Mouse (Mus musculus) kidney, embryonic 15.5 days (tissue): ENCODE measurements around the gene Dohh. TPM values are rescaled to one million over a fixed set of nuclear protein-coding genes. Genes with fewer than 3 reads are reported as not detected.
A peak's percentile ranks its signal among the peaks of the same experiment; 100 is the strongest.

Source experiments
- ATAC-seq: fragments of 200-750 bp; cut with Nextera tagmentation; replicated peaks from 2 replicates; pipeline ENCODE4 v1.8.0; 2017; ENCODE audit warnings: moderate TSS enrichment; ENCODE audit not compliant: low FRiP score
- H3K27ac ChIP-seq: fragments of 300-500 bp; sonication (generic); 2 replicates; pipeline ENCODE4 v1.5.1; 2015; ENCODE audit warnings: mild to moderate bottlenecking, inconsistent platforms
- H3K27me3 ChIP-seq: fragments of 300-500 bp; sonication (generic); 2 replicates; pipeline ENCODE4 v1.6.1; 2015; ENCODE audit warnings: inconsistent platforms
- H3K36me3 ChIP-seq: fragments of 300-500 bp; sonication (generic); 2 replicates; pipeline ENCODE4 v1.6.1; 2015; ENCODE audit warnings: inconsistent platforms
- H3K4me1 ChIP-seq: fragments of 300-500 bp; sonication (generic); 2 replicates; pipeline ENCODE4 v1.6.1; 2015; ENCODE audit warnings: inconsistent platforms
- H3K4me2 ChIP-seq: fragments of 300-500 bp; sonication (generic); 2 replicates; pipeline ENCODE4 v1.6.1; 2015; ENCODE audit warnings: moderate library complexity, mild to moderate bottlenecking, inconsistent platforms
- H3K4me3 ChIP-seq: fragments of 300-500 bp; sonication (generic); replicated peaks from 2 replicates; pipeline ENCODE4 v1.5.1; 2015; ENCODE audit warnings: mild to moderate bottlenecking, inconsistent platforms
- H3K9ac ChIP-seq: fragments of 300-500 bp; sonication (generic); 2 replicates; pipeline ENCODE4 v1.6.1; 2015; ENCODE audit warnings: mild to moderate bottlenecking, inconsistent platforms
- H3K9me3 ChIP-seq: fragments of 300-500 bp; sonication (generic); replicated peaks from 2 replicates; pipeline ENCODE4 v1.6.1; 2016; ENCODE audit warnings: inconsistent platforms
- WGBS: fragments of 180-500 bp; shearing (Covaris S2); methylation state at CpG from one replicate; pipeline ENCODE4 v1.1.7; 2015; ENCODE audit warnings: mixed read lengths; 5-methylcytosine and 5-hydroxymethylcytosine counted together
- polyA plus RNA-seq: library from polyadenylated mRNA; unstranded; fragments of >200 nt; fragmentation: Nextera tagmentation; extraction: Ambion mirVana; gene quantifications from 2 replicates; pipeline ENCODE4 v1.2.1, GENCODE M21; 2015

Gene Dohh
- polyA plus RNA-seq, 1 experiment from 2014 or later, result 82.2 TPM

DNA sequence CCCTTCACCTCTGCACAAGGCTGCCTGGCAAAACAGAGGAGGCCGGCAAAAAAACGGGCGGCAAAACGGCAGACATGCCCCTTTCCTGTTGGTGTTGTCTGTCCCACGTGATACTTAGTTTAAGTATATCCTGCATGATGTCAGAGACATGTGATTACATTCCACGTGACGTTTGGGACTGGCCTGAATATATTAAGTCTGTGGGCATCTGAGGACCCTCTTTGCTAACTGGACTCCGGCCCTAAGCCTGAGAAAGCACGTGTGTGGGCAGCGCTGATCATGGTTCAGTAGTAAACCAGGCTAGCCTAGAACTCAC, 16.9 kb downstream of the Dohh start:
- Histone ChIP-seq H3K36me3 (peaks cover 60% of the 10 kb centered on the region), H3K27me3 (no peaks in the 10 kb centered on the region), H3K4me2 (peak overlapping the region; percentile 50; the same call in 1 of the 2 replicates), H3K4me3 (0 out of 2 replicates have a peak overlapping the region, but pooled peaks have one; percentile 27), H3K9ac (no peak overlapping the region), H3K4me1 (peaks cover 71% of the 10 kb centered on the region), H3K9me3 (no peaks in the 10 kb centered on the region), H3K27ac (peak overlapping the region; percentile 96)
- 33% methylated on average over 10 of the region's 10 CpGs for WGBS
- peak; percentile 0; the same call in 1 of the 2 replicates for ATAC-seq

DNA sequence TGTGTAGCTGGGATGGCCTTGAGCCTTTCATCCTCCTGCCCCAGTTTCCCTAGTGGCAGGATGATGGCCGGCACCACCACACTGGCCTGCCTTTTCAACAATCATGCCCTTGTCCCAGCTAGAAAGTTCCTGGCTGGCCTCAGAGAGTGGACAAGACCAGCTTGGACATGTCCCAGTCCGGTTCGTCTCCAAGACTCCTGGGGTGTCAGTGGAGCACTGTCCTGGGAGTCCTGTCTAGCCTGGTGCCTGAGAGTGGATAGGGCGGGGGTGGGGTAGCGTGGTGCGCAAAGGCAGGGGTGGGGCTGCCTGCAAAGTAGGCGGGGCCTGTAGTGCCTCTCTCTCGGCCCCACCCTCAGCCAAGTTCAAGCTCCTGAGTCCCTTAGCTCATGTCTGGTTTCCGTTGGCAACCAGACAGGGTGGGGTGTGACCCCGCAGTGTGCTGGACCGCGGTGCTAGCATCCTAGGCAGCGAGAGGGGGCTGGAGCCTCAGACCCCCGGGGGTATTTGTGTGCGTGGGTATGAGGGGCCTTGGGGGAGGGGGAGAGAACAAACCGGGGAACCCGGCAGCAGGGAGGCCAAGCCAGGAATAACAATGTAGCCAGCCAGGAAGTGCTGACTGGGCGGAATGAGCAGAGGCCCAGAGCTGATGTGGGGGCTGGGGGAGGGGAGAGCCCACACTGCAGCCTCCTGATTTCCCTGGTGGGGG, 17.4 kb downstream of the Dohh start:
- Histone ChIP-seq H3K9ac (no peak overlapping the region), H3K9me3 (no peaks in the 10 kb centered on the region), H3K4me3 (peak overlapping the region; percentile 27), H3K36me3 (peaks cover 65% of the 10 kb centered on the region), H3K4me1 (peaks cover 70% of the 10 kb centered on the region), H3K27ac (peak overlapping the region; percentile 96), H3K4me2 (peak overlapping the region; percentile 50), H3K27me3 (no peaks in the 10 kb centered on the region)
- ATAC-seq, result peak; percentile 83
- 9% methylated on average over 18 of the region's 18 CpGs for WGBS

DNA sequence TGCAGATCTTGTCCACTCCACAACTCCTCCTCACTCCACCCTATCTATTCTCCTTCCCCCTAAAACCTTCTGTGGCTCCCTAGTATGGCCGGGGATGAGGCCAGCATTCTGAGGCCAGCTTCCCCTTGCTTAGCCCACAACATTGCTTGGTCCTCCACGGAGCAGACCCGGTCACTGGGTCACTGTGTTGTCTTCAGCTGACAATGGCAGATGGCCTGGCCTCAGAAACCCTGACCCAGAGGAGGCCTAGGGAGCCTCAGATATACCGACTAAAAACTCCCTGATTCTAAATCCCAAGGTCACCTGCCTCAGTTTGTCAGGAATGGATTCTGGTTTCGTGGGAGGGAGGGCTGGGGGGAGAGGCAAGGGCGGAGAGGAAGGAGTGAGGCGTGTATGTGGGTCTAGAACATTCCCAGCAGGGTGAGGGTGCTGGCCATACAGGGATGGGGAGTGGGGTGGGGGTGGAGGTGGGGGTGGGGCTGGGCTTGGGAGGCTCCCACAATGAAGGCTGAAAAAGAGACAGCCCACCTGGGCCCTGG, 18.1 kb downstream of the Dohh start:
- no peaks in the 10 kb centered on the region for H3K9me3 ChIP-seq
- no peaks in the 10 kb centered on the region for H3K27me3 ChIP-seq
- peak overlapping the region; percentile 50 for H3K4me2 ChIP-seq
- peaks cover 72% of the 10 kb centered on the region for H3K36me3 ChIP-seq
- 13% methylated on average over 7 of the region's 7 CpGs for WGBS
- H3K9ac ChIP-seq, result no peak overlapping the region
- H3K27ac ChIP-seq, result peak overlapping the region; percentile 96
- peaks cover 73% of the 10 kb centered on the region for H3K4me1 ChIP-seq
- peak overlapping the region; percentile 27 for H3K4me3 ChIP-seq
- no peak; the same call in 1 of the 2 replicates for ATAC-seq

DNA sequence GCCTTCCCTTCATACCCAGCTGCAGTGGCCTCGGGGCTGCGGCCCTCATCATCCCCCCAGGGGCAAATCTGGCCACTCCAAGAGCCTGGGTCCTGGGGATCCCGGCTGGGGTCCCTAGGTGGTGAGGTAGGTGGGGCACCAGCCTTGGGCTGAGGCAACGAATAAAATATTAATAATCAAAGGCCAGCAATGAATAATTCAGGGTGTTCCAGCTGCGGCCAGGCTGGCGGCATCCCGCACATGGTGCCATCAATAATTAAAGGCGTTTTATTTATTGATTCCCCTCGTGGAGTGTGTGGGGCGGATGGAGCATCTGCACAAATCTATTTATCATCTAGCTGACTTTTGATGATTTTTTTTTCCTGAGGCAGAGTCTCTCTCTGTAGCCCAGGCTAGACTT, 19.3 kb downstream of the Dohh start:
- Histone ChIP-seq H3K36me3 (peaks cover 71% of the 10 kb centered on the region), H3K4me3 (no peak overlapping the region), H3K9me3 (no peaks in the 10 kb centered on the region), H3K4me2 (no peak overlapping the region), H3K27ac (peak overlapping the region; percentile 96), H3K9ac (no peak overlapping the region; the same call in 1 of the 2 replicates), H3K27me3 (no peaks in the 10 kb centered on the region), H3K4me1 (peaks cover 81% of the 10 kb centered on the region)
- WGBS, result 68% methylated on average over 10 of the region's 10 CpGs
- no peak for ATAC-seq

DNA sequence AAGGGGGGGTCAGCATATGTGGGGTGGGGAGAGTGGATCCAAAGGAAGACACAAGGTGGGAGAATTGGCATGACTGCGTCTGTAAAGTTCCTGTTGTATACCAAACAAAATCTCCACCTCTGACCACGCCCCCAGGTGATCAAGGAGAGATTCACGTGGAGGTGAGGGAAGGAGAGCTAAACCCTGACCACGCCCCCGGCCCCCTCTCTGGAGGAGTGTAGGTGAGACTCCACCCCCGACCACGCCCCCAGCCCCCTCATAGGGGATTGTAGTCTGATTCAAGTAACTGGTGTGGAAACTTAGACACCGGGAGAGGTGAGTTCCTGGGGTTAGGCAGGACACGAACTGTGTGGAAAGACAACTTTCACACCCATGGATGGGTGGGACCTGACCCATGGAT, 19.9 kb downstream of the Dohh start:
- no peak overlapping the region for H3K4me2 ChIP-seq
- no peaks in the 10 kb centered on the region for H3K27me3 ChIP-seq
- no peak overlapping the region for H3K4me3 ChIP-seq
- ATAC-seq, result no peak
- no peak overlapping the region for H3K9ac ChIP-seq
- H3K27ac ChIP-seq, result peak overlapping the region; percentile 96; the same call in 1 of the 2 replicates
- peaks cover 87% of the 10 kb centered on the region for H3K4me1 ChIP-seq
- WGBS, result 25% methylated on average over 9 of the region's 9 CpGs
- peaks cover 72% of the 10 kb centered on the region for H3K36me3 ChIP-seq
- H3K9me3 ChIP-seq, result no peaks in the 10 kb centered on the region

DNA sequence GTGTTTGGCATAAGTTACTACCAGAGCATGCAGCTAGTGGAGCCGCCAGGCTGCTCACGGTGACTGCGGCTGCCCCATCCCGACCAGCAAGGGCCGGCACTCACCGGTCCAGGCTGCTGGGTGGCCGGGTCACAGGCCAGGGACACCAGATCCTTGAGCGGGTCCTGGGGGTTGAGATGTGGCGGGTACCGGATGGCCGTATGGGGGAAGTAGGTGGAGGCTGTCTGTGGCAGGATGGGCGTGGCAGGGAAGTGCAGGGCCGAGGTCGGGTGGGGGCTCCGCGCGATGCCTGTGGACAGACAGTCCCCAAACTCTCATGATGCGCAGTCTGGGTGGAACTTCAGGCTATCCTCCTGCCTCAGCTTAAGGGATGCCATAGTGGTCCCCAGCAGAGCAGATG, 20.5 kb downstream of the Dohh start:
- H3K27ac ChIP-seq, result peak overlapping the region; percentile 48
- no peak overlapping the region for H3K4me2 ChIP-seq
- no peak overlapping the region for H3K9ac ChIP-seq
- H3K27me3 ChIP-seq, result no peaks in the 10 kb centered on the region
- H3K36me3 ChIP-seq, result peaks cover 66% of the 10 kb centered on the region
- H3K9me3 ChIP-seq, result no peaks in the 10 kb centered on the region
- no peak overlapping the region for H3K4me3 ChIP-seq
- ATAC-seq, result no peak
- H3K4me1 ChIP-seq, result peaks cover 92% of the 10 kb centered on the region
- 58% methylated on average over 18 of the region's 18 CpGs for WGBS

DNA sequence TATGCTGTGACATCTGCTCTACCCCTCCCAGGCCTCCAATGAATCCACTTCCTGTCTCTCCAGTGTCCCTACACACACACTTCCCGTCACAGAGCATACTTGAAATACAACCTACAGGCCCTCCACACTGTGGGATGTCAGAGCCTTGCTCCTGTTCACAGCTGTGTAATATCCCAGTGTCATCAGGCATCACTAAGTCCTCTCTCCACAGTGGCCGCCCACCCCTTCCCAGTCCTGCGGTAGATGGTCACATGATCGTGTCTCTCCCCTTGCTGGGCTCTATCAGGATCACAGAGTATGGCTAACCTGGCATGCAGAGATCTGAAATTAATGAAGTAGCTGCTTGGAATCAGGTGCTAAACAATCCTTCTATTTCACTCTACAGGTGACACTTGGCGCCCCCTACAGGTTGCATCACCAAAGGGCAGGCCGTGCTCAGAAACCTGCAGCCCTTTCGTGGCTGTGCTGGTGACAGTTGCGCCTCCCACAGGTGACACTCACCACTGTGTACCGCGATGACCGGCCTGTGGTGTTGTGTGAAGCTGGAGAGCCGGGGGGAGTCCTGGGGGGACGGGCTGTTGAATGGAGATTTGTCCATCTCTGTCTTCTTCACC, 21.5 kb downstream of the Dohh start:
- Histone ChIP-seq H3K9me3 (no peaks in the 10 kb centered on the region), H3K36me3 (peaks cover 59% of the 10 kb centered on the region), H3K4me3 (no peak overlapping the region), H3K9ac (no peak overlapping the region), H3K27me3 (no peaks in the 10 kb centered on the region), H3K4me2 (no peak overlapping the region), H3K4me1 (peaks cover 92% of the 10 kb centered on the region), H3K27ac (0 out of 2 replicates have a peak overlapping the region, but pooled peaks have one; percentile 2)
- WGBS, result 54% methylated on average over 13 of the region's 13 CpGs
- no peak for ATAC-seq

DNA sequence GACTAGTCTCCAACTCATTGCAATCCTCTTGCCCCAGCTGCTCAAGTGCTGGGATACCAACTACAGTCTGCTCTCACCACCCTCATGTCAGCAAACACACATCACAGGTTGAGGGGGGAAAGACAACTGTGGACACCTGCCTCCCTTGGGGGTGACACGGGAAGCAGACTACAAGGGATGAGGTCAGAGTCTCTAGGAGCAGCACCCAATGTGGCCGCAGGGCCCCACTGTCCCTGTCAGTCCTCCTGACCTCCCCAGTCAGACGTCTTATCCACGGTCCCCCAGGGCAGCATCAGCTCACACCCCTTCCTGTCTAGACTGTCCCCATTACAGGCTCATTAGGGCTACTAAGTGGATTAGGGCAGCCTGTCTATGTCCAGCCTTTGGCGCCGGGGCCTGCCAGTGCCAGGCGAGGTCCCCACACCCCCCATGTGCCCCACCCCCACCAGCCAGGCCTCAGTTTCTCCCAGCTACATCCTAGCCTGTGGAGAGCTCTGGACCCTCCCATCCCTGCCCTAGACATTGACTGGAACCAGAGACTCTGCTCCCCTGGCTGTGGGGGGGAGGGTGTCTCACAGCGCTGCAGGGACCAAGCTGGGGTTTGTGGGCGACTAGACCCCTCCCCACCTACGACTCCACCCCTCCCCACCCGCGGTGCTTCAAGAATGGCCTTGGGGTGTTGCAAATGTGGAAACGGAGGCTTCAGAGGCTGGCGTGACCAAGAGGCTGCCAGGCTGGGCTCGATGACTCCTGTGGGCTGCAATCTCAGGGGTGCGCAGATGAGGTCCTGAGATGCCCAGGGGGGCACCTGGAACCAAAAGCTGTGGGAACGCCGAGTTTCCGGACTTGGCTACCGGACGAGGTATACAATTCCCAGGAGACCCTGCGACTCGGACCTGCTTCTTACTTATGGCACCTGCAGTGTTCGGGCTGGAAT, 22.5 kb downstream of the Dohh start:
- Histone ChIP-seq H3K4me3 (peak overlapping the region; percentile 23), H3K4me1 (peaks cover 92% of the 10 kb centered on the region), H3K27ac (peak overlapping the region; percentile 45), H3K9ac (no peak overlapping the region), H3K36me3 (peaks cover 57% of the 10 kb centered on the region), H3K4me2 (peak overlapping the region; percentile 48), H3K27me3 (no peaks in the 10 kb centered on the region), H3K9me3 (no peaks in the 10 kb centered on the region)
- WGBS, result 38% methylated on average over 24 of the region's 24 CpGs
- no peak for ATAC-seq

DNA sequence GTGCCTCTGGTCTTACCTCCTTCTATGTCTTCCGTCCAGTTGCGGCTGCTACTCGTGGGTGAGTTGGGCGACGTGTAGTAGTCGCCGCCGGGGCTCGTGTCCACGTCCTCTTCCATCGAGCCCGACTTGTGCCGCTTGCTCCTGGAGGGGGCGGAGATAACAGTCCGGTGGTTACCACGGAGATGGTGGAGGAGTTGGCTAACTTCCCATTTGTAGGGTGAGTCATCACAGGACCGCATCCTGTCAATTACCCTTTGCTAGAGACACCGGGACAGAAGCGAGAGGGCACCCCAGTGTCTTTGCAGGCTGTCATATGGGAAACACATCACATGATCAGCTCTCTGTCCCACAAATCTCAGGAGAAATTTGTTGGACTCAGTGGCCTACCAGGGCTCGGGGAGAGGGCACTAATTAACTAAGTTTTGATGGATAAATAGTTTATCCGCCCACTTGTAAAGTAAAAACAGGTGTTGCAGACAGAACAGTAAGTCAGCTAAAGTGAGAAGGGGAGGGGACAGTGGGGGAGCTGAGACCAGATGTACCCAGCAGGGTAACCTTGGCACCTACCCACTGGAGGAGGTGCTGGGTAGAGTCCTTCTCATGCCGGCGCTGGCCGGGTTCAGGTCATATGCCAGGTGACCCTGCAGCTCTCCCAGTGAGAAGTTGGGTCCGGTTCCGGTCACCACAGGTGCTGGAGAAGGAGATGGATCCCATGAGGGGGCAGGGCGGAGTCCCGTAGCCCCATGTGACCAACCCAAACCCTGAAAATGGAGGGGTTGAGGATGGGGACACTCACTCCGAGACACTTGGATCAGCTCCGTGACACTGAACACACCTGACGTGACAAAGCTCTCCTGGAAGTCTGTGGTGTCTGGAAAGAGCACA, 23.6 kb downstream of the Dohh start:
- peak overlapping the region; percentile 84 for H3K27ac ChIP-seq
- no peak overlapping the region for H3K9ac ChIP-seq
- 25% methylated on average over 31 of the region's 31 CpGs for WGBS
- H3K27me3 ChIP-seq, result no peaks in the 10 kb centered on the region
- peak overlapping the region; percentile 23 for H3K4me3 ChIP-seq
- peaks cover 92% of the 10 kb centered on the region for H3K4me1 ChIP-seq
- ATAC-seq, result no peak; the same call in 1 of the 2 replicates
- H3K36me3 ChIP-seq, result peaks cover 57% of the 10 kb centered on the region
- peak overlapping the region; percentile 48 for H3K4me2 ChIP-seq
- no peaks in the 10 kb centered on the region for H3K9me3 ChIP-seq

DNA sequence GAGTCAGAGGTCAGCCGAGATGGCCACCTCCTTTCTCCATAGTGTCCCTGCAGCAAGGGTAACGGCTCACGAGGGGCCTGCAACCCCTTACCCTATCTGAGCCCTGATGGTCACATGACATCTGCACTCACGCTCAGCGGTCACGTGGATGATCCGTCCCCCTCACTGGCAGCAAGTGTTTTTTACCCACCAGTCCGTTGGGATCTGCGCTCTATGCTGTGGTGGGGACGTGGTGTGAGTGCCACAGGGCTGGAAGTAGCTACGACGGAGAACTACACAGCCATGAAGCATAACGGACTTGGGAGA, 24.1 kb downstream of the Dohh start:
- no peak overlapping the region for H3K9ac ChIP-seq
- H3K4me3 ChIP-seq, result no peak overlapping the region
- ATAC-seq, result no peak
- H3K27me3 ChIP-seq, result no peaks in the 10 kb centered on the region
- peaks cover 92% of the 10 kb centered on the region for H3K4me1 ChIP-seq
- peaks cover 60% of the 10 kb centered on the region for H3K36me3 ChIP-seq
- H3K27ac ChIP-seq, result peak overlapping the region; percentile 84
- WGBS, result 57% methylated on average over 13 of the region's 13 CpGs
- H3K4me2 ChIP-seq, result peak overlapping the region; percentile 37
- H3K9me3 ChIP-seq, result no peaks in the 10 kb centered on the region

DNA sequence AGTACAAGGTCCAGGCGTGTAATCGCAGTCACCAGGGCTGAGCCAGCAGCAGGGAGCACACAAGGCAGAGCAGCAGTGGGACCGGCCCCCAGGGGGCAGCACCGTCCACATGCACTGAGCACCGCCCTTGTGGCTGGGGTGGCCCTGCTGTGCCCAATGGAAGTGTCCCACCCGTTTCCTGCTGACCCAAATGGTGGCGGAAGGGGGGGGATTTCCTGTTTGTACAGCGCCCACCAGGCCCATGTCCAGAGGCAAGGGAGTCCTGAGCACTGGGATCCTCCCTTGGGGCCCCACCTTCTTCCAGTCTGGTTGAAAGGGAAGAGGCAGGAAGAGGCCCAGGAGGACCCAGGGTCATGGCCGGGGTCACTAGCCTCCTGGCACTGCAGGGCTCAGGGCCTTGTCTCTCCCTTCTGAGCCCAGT, 24.7 kb downstream of the Dohh start:
- H3K4me2 ChIP-seq, result peak overlapping the region; percentile 37; the same call in 1 of the 2 replicates
- H3K36me3 ChIP-seq, result peaks cover 57% of the 10 kb centered on the region
- 21% methylated on average over 9 of the region's 9 CpGs for WGBS
- H3K27me3 ChIP-seq, result no peaks in the 10 kb centered on the region
- ATAC-seq, result peak; percentile 34
- peak overlapping the region; percentile 84 for H3K27ac ChIP-seq
- 0 out of 2 replicates have a peak overlapping the region, but pooled peaks have one; percentile 8 for H3K9ac ChIP-seq
- no peaks in the 10 kb centered on the region for H3K9me3 ChIP-seq
- peaks cover 92% of the 10 kb centered on the region for H3K4me1 ChIP-seq
- H3K4me3 ChIP-seq, result no peak overlapping the region
